Mouse (Mus musculus): ENCODE data around the gene Dact2. TPM values are rescaled to one million over a fixed set of nuclear protein-coding genes. Genes with fewer than 3 reads are reported as not detected.

The Dact2 gene
- total RNA-seq (2023) = 1 to 10 TPM in 1 of 2 experiments, under 1 TPM in 1; 0.95 to 1.2 TPM

DNA sequence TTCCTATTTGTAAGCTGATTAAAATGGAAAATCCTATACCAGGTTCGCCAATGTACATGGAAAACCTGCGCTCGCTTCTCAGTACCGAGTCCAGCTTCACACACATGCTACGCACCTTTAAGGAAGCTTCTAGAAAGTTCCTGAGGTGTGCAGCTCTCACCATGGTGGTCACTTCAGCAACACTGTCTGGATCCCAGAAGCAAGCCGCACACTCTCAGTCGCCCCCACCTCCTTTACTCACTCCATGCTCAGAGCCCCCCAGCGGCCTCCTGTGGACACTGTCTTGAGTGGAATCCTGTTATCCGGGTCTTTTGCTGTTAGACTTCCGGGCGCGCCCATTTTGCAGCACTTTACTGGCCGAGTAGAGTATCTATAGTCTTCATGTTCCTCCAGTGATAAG lies at the start of gene Dact2:
Dact2 (minus strand) TSS at position 244 of the 400 bp plus-strand sequence.

Other genes starting within 250 kb of the Dact2 start
- gene Gm7356, start 200.6 kb downstream of the Dact2 start, total RNA-seq (2023) = not detected
- gene Gm7358, start 144.8 kb downstream of the Dact2 start, total RNA-seq (2023) = not detected
- gene Smoc2, start 75.2 kb upstream of the Dact2 start, total RNA-seq (2023) = not detected